Mouse (Mus musculus) T-helper 1 cell (primary cell): ENCODE data around the gene Rab1b.
"Not testable (repeated sequence)": the region's sequence is repeated elsewhere in the genome, so short reads cannot be mapped to it uniquely, and the experiment has no call there.

Source experiments
- in situ Hi-C: fragments of 300-600 bp; cut with MboI, MseI; formaldehyde crosslinking; loops from one replicate; pipeline ENCODE4 v1.15.1; 2025; ENCODE audit warnings: high pct_unique_total_duplicates

The Rab1b gene

GRCm38 (mm10) chr19:5097521-5098362 lies 9.1 kb downstream of the Rab1b start:
- in situ Hi-C loops: no loop called here

DNA sequence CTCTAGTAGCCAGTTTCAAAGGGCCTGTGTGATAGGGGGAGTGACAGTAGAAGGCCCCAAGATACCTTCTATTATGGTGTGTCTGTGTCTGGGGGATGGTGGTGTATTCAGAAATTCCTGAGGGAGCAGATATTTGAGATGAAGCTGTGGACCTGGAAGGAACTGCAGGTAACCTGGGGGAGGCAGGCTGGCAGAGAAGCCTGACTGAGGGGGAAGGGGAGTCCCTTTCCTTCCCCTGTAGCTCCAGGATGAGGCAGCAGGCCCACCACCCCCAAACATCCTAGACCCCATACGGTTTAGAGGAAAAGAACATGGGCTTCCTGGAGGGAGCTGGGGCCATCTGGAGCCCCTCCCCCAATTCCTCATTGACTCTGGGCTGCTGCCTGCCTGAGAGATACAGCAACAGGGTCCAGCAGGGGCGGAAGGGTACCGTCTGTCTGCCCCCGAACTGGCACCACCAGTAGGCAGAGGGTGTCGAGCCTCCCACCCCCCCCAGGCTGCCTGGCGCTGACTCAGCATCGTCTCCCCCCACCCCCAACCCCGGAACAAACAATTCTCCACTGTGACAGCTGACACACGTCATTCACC lies 10.9 kb downstream of the Rab1b start:
- in situ Hi-C loops: no loop called here

DNA sequence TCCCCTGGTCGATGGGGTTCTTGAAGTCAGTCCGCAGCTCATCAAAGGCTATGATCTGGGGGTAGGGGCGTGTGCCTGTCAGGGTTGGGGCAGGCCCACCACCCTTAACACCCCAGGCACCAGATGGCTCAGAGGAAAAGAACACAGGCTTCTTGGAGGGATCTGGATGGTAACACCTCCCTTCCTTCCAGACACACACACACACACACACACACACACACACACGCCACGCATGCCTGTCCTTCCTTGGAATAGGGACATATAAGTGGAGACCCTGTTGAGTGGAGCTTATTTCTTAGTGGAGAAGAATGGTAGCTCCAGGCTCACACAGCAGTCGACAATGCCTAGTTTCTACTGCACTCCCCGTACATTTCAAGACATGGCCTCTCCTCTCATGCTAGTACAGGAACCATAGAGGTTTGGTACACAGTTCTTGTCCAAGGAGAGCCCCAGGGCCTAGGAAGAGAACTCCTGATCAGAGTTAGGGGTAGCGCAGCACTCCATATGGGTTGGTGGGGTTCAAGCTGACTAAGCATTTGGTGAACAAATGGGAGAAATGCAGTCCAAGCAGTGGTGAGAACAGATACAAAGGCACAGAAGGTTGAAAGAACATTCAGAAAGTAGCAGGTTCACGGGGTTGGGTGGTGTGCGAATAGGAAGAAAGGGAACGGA lies 12.0 kb downstream of the Rab1b start:
- in situ Hi-C loops: no loop called here

DNA sequence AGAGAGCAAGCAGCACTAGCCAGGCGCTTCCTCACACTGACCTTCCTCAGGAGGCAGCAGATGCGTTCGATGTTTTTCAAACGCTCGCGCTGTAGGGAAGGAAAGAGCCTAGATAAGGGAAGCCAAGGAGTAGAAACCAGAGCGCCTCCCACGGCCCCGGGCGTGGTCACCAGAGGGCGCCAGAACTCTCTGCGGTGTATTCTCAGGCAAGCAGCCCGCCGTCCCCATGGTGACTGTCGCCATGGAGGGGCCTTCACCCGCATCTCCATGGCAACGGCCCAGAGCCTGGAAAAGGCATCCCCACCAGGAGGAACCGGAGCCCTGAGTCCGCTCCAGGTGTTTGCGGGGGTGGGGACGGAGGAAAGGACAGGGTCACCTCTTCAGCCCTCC lies 12.6 kb downstream of the Rab1b start:
- in situ Hi-C loops: no loop called here

- in situ Hi-C loops: no loop called here
These were observed 13.2 kb downstream of the Rab1b start for GRCm38 (mm10) chr19:5093481-5094242.

- in situ Hi-C loops: no loop called here
These were observed 14.8 kb downstream of the Rab1b start for GRCm38 (mm10) chr19:5092083-5092482.

- in situ Hi-C loops: no loop called here
These were observed 17.5 kb downstream of the Rab1b start for GRCm38 (mm10) chr19:5089324-5089723.

GRCm38 (mm10) chr19:5087884-5088728 lies 18.8 kb downstream of the Rab1b start, which contains the start of gene Yif1a:
TSS of gene Yif1a (plus strand) at chr19:5088538.
- in situ Hi-C loops: no loop called here

DNA sequence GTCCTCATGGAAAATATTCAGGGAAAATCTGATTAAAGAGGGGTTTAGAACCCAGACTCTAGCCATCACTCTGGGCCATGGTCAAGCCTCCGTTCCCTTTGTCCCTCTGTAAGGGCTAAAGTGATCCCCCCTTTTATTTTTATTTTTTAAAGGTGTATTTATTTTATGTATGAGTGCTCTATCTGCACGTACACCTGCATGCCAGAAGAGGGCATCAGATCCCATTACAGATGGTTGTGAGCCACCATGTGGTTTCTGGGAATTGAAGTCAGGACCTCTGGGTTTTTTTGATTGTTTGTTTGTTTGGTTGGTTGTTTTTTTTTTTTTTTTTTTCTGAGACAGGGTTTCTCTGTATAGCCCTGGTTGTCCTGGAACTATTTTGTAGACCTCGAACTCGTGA lies 20.3 kb downstream of the Rab1b start:
- in situ Hi-C loops: not testable (repeated sequence)

DNA sequence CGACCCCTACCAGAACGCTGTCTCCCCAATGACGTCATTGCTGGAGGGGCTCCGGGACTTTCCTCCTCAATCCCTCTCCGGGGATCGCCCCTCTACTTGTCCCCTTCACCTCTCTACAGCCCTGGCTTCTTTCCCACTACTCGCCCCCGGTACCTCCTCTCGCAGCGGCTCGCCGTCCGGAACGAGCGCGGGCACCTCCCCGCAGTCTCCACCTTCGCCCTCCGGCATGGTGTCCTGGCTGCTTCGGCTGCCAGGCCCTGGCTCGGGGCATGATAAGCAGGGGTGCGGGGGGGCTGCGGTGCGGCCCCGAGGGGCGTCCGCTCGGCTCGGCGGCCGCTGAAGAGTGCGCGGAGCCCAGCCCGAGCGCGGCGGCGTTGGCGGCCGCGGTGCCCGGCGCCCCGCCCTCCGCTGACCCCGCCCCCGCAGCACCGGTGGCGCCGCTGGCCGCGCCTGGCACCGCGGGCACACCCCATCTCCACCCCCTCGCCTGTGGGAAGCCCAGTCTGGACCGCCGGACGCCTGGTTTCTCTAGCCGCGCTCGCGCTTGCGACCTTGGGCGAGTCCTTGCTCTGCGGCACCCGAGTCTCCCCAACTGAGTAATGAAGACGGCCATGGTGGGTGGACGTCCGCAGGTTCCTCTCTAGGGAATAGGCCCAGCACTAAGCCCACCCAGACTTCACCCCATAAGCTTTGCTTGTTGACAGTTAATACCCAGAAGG lies 21.6 kb downstream of the Rab1b start, which contains the start of gene Tmem151a:
Gene Tmem151a (minus strand): TSS at position 387 of the 719 bp plus-strand sequence.
- in situ Hi-C loops: no loop called here

DNA sequence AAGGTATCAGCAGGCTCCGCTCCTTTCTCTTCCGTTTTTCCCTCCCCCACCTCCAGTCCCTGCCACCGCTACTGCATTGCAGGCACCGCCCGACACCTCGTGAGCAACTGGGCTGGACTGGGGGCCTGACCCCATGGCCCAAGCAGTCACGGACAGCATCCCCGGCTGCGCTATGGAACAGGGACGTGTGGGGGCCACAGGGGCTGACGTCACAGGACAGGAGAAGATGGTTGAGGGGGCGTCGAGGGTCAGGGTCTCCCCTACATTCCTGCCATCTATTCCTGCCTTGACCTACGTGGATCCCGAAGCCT lies 22.1 kb downstream of the Rab1b start:
- in situ Hi-C loops: no loop called here

DNA sequence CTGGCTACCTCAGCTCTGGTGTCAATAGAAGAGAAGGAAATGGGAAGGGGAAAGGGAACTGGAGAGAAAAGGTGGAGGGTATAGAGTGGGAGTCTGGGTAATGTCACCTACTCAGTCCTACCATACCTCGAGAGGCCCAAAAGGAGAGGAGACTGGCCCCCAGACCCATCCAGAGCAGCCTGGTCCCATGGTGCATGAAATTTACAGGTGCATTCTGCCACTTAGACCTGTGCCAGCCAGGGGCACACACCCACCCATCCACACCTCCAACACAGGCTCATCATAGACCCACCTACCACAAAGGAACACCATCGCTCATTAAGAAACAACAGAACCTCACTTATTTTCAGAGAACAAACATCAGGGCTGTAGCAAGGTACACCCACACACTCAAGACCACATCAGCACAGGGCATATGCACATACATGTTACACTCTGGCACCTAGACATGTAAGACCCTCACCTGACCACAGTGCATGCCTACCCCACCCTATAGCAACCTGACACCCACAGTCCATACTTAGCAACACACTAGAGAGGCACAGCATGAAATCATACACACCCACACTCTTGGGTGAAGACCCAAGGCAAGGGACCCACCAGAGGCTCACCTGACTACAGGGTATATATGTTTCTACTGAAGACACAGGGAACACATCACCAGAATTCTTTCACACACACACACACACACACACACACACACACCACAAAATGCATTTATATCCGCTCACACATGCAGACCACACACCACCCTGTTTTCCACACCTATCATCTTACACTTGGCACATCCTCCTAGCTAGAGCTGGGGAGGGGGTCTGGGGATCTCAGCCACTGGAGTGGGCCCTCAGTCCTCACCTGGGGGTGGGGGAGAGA lies 22.7 kb downstream of the Rab1b start:
- in situ Hi-C loops: no loop called here

DNA sequence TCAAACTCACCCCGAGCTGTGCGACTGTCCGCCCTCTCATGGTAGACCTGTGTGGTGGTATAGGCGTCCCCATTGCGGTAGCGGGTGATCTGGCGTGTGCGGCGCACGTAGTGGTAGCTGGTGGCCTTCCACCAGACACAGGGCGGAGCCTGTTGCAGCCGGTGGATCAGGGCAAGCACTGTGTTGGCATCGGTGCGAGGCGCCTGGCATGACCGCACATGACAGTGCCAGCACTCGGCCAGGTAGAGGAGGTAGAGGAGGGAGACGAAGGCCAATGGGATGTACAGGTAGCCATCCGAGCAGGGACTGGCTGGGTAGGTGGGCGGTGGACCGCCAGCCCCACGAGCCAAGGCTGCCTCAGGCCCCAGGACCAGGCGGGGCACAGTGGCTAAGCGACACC lies 24.3 kb downstream of the Rab1b start:
- in situ Hi-C loops: no loop called here

DNA sequence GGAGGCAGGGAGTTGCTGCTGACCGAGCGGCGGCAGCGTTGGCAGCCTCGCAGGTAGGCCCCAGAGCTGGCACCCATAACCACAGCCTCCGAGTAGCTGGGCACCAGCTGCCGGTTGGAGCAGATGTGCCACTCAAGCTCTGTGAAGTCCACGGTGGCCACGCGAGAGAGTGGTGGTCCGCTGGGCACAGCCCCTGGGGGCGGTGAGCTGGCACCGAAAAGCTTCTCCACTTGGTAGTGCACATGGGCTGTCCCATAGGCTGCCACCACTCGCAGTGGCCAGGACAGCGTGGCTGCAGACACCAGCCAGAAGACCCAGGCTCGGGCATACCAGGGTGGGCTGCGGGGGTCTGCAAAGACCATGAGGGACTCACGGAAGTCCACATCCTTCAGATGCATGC lies 24.9 kb downstream of the Rab1b start:
- in situ Hi-C loops: no loop called here

DNA sequence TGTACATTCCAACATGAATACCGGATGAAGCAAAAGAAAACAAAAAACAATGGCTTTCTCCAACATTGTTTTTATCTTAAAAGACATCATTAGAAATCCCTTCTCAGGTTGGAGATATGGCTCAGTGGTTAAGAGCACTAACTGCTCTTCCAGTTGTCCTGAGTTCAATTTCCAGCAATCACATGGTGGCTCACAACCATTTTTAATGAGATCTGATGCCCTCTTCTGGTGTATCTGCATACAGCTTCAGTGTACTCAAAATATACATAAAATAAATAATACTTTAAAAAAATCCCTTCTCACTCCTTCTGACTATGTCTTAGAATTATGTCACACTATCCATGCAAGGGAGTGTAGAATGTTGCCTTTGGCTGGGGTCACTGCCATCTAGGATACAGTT lies 27.6 kb downstream of the Rab1b start:
- in situ Hi-C loops: no loop called here

DNA sequence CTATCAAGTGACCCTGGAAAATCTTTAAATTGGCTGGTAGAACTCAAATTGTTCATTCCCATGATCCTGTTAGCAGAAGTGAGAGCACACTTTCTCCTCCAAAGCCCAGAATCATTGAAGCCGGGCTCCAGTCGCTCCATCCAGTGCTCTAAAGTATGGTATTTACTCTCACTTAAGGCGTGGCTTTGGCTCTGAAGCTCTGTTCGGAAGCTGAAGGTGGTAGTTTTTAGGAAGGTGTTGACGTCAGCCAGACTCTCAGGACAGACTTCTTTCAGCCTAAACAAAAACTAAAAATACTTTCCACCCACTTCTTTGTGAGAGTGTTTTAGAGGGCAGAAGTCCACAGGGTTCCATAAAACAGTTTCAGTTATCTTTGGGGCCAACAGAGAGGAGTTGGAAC lies 33.4 kb downstream of the Rab1b start:
- in situ Hi-C loops: no loop called here

GRCm38 (mm10) chr19:5073028-5073427 lies 33.8 kb downstream of the Rab1b start:
- in situ Hi-C loops: no loop called here

GRCm38 (mm10) chr19:5072389-5073019 lies 34.4 kb downstream of the Rab1b start:
- in situ Hi-C loops: no loop called here
